Mouse (Mus musculus) liver, postnatal 0 days (tissue): Measurements from ENCODE around the gene Myo5a. TPM values are rescaled to one million over a fixed set of nuclear protein-coding genes. Genes with fewer than 3 reads are reported as not detected.
A peak's percentile ranks its signal among the peaks of the same experiment; 100 is the strongest.

Source experiments
- ATAC-seq: fragments of 200-750 bp; cut with Nextera tagmentation; 2 replicates; pipeline ENCODE4 v1.8.0; 2017; ENCODE audit warnings: mild to moderate bottlenecking, moderate library complexity
- DNase-seq: peaks from one replicate; pipeline ENCODE4 v3.0.0-alpha.2; 2016
- H3K27ac ChIP-seq: fragments of 300-500 bp; sonication (generic); 2 replicates; pipeline ENCODE4 v1.5.1; 2014; ENCODE audit warnings: antibody characterized with exemption, moderate library complexity, mild to moderate bottlenecking, low read depth
- H3K27me3 ChIP-seq: fragments of 300-500 bp; sonication (generic); 2 replicates; pipeline ENCODE4 v1.6.1; 2014; ENCODE audit warnings: low read length, control low read depth, mixed read lengths; ENCODE audit not compliant: insufficient read depth
- H3K36me3 ChIP-seq: fragments of 300-500 bp; sonication (generic); replicated peaks from 2 replicates; pipeline ENCODE4 v1.6.1; 2014; ENCODE audit warnings: mild to moderate bottlenecking, control low read depth, low read length, moderate library complexity, mixed read lengths; ENCODE audit not compliant: insufficient read depth
- H3K4me1 ChIP-seq: fragments of 300-500 bp; sonication (generic); 2 replicates; pipeline ENCODE4 v1.6.1; 2014; ENCODE audit warnings: antibody characterized with exemption, mild to moderate bottlenecking, control low read depth; ENCODE audit not compliant: insufficient read depth
- H3K4me2 ChIP-seq: fragments of 300-500 bp; sonication (generic); 2 replicates; pipeline ENCODE4 v1.6.1; 2014; ENCODE audit warnings: low read depth, mild to moderate bottlenecking, low read length, moderate library complexity, mixed read lengths
- H3K4me3 ChIP-seq: fragments of 300-500 bp; sonication (generic); 2 replicates; pipeline ENCODE4 v1.5.1; 2014; ENCODE audit warnings: low read depth, low read length
- H3K9ac ChIP-seq: fragments of 300-500 bp; sonication (generic); replicated peaks from 2 replicates; pipeline ENCODE4 v1.6.1; 2014; ENCODE audit warnings: mild to moderate bottlenecking, moderate library complexity
- H3K9me3 ChIP-seq: fragments of 300-500 bp; sonication (generic); 2 replicates; pipeline ENCODE4 v1.6.1; 2016; ENCODE audit warnings: mild to moderate bottlenecking, control low read depth, low read length, mixed read lengths
- CTCF ChIP-seq: sonication (generic); IDR thresholded peaks from 2 replicates; pipeline ENCODE4 v1.5.1; 2016; ENCODE audit warnings: antibody characterized with exemption, low read depth
- EP300 ChIP-seq: IDR thresholded peaks from 2 replicates; pipeline ENCODE4 v1.6.1; 2016; ENCODE audit warnings: antibody characterized with exemption, low read depth, mild to moderate bottlenecking
- WGBS: fragments of 180-500 bp; shearing (Covaris S2); extraction: QIAGEN DNeasy Blood & Tissue Kit; methylation state at CpG from one replicate; pipeline ENCODE4 v1.1.7; 2014; ENCODE audit not compliant: insufficient replicate concordance; 5-methylcytosine and 5-hydroxymethylcytosine counted together
- polyA plus RNA-seq: library from polyadenylated mRNA; unstranded; fragments of >200 nt; fragmentation: Nextera tagmentation; extraction: Ambion mirVana; gene quantifications from 2 replicates; pipeline ENCODE4 v1.2.1, GENCODE M21; 2015

Myo5a gene
- polyA plus RNA-seq, 1 experiment from 2014 or later = 1.3 TPM

GRCm38 (mm10) chr9:75041840-75042525 lies 28.8 kb upstream of the Myo5a start:
- ATAC-seq (no peak), DNase-seq (no peak)
- Histone ChIP-seq H3K9me3 (no peaks in the 10 kb centered on the region), H3K9ac (no peak overlapping the region), H3K4me2 (no peak overlapping the region), H3K27ac (no peak overlapping the region), H3K36me3 (peaks cover 13% of the 10 kb centered on the region; the same call in 1 of the 2 replicates), H3K27me3 (no peaks in the 10 kb centered on the region), H3K4me3 (no peak overlapping the region), H3K4me1 (peaks cover 20% of the 10 kb centered on the region)
- TF ChIP-seq CTCF = no peak
- TF ChIP-seq EP300 = no peak
- 70% methylated on average over 2 of the region's 2 CpGs for WGBS

GRCm38 (mm10) chr9:75043191-75043590 lies 27.6 kb upstream of the Myo5a start:
- TF ChIP-seq EP300 (no peak), CTCF (no peak)
- Histone ChIP-seq H3K4me1 (peaks cover 20% of the 10 kb centered on the region), H3K27ac (no peak overlapping the region), H3K27me3 (no peaks in the 10 kb centered on the region), H3K36me3 (peaks cover 13% of the 10 kb centered on the region; the same call in 1 of the 2 replicates), H3K9ac (no peak overlapping the region), H3K9me3 (no peaks in the 10 kb centered on the region), H3K4me3 (no peak overlapping the region), H3K4me2 (no peak overlapping the region)
- ATAC-seq (no peak), DNase-seq (no peak)
- 90% methylated on average over 2 of the region's 2 CpGs for WGBS

GRCm38 (mm10) chr9:75047079-75047478 lies 23.7 kb upstream of the Myo5a start:
- H3K4me2 ChIP-seq = no peak overlapping the region
- H3K9me3 ChIP-seq = no peaks in the 10 kb centered on the region
- DNase-seq (no peak), ATAC-seq (no peak)
- peaks cover 2% of the 10 kb centered on the region; the same call in 1 of the 2 replicates for H3K4me1 ChIP-seq
- no peak for TF ChIP-seq EP300
- TF ChIP-seq CTCF = no peak
- no peaks in the 10 kb centered on the region for H3K27me3 ChIP-seq
- H3K4me3 ChIP-seq = no peak overlapping the region
- H3K9ac ChIP-seq = no peak overlapping the region
- H3K36me3 ChIP-seq = peaks cover 12% of the 10 kb centered on the region; the same call in 1 of the 2 replicates
- H3K27ac ChIP-seq = no peak overlapping the region

GRCm38 (mm10) chr9:75049100-75049499 lies 21.7 kb upstream of the Myo5a start:
- TF ChIP-seq CTCF (no peak), EP300 (no peak)
- Histone ChIP-seq H3K4me1 (no peaks in the 10 kb centered on the region), H3K36me3 (peaks cover 6% of the 10 kb centered on the region; the same call in 1 of the 2 replicates), H3K27me3 (no peaks in the 10 kb centered on the region), H3K9me3 (no peaks in the 10 kb centered on the region), H3K4me3 (no peak overlapping the region), H3K27ac (no peak overlapping the region), H3K4me2 (no peak overlapping the region), H3K9ac (no peak overlapping the region)
- DNase-seq (no peak), ATAC-seq (no peak)
- WGBS = 59% methylated on average over 3 of the region's 3 CpGs

GRCm38 (mm10) chr9:75050003-75050402 lies 20.8 kb upstream of the Myo5a start:
- DNase-seq = peak; percentile 61
- no peaks in the 10 kb centered on the region for H3K27me3 ChIP-seq
- TF ChIP-seq CTCF (peak; percentile 95), EP300 (no peak)
- H3K4me1 ChIP-seq = no peaks in the 10 kb centered on the region
- H3K4me3 ChIP-seq = no peak overlapping the region
- peak; percentile 41; the same call in 1 of the 2 replicates for ATAC-seq
- H3K9me3 ChIP-seq = no peaks in the 10 kb centered on the region
- peaks cover 9% of the 10 kb centered on the region; the same call in 1 of the 2 replicates for H3K36me3 ChIP-seq
- 33% methylated on average over 3 of the region's 3 CpGs for WGBS
- no peak overlapping the region for H3K4me2 ChIP-seq
- H3K9ac ChIP-seq = no peak overlapping the region
- no peak overlapping the region for H3K27ac ChIP-seq

GRCm38 (mm10) chr9:75051841-75052240 lies 19.0 kb upstream of the Myo5a start:
- no peak for TF ChIP-seq CTCF
- no peak for TF ChIP-seq EP300
- Histone ChIP-seq H3K4me1 (no peaks in the 10 kb centered on the region), H3K9me3 (no peaks in the 10 kb centered on the region), H3K27me3 (no peaks in the 10 kb centered on the region), H3K4me2 (no peak overlapping the region), H3K27ac (no peak overlapping the region), H3K9ac (no peak overlapping the region), H3K4me3 (no peak overlapping the region), H3K36me3 (peaks cover 16% of the 10 kb centered on the region)
- ATAC-seq = no peak
- WGBS = 82% methylated on average over 4 of the region's 4 CpGs
- DNase-seq = no peak

- H3K9ac ChIP-seq = no peak overlapping the region
- TF ChIP-seq EP300 = no peak
- no peak for TF ChIP-seq CTCF
- H3K9me3 ChIP-seq = no peaks in the 10 kb centered on the region
- no peak overlapping the region for H3K4me2 ChIP-seq
- H3K27ac ChIP-seq = no peak overlapping the region
- H3K4me1 ChIP-seq = no peaks in the 10 kb centered on the region
- no peak for ATAC-seq
- no peaks in the 10 kb centered on the region for H3K27me3 ChIP-seq
- peaks cover 32% of the 10 kb centered on the region for H3K36me3 ChIP-seq
- no peak for DNase-seq
- no peak overlapping the region for H3K4me3 ChIP-seq
- WGBS = 88% methylated on average over 5 of the region's 5 CpGs
Measured at GRCm38 (mm10) chr9:75055046-75055445, 15.8 kb upstream of the Myo5a start.
